Mouse (Mus musculus) neutrophil, adult 5-6 weeks (primary cell): ENCODE results near the gene Abat. TPM values are rescaled to one million over a fixed set of nuclear protein-coding genes. Genes with fewer than 3 reads are reported as not detected.
A peak's percentile ranks its signal among the peaks of the same experiment; 100 is the strongest.

Experiments used
- ATAC-seq: fragments of 151-379, 151-347 bp; 2 replicates; pipeline ENCODE4 v1.8.0; 2017; ENCODE audit warnings: mild to moderate bottlenecking, moderate TSS enrichment; ENCODE audit not compliant: insufficient number of reproducible peaks, poor library complexity, low FRiP score, severe bottlenecking; ENCODE audit errors: extremely low read depth
- total RNA-seq: library from RNA; stranded (forward); fragments of 200-1000 nt; gene quantifications from 2 replicates; pipeline ENCODE4 v1.2.3, GENCODE M21; 2017

Gene Abat
- not detected in 2 replicates for total RNA-seq

DNA sequence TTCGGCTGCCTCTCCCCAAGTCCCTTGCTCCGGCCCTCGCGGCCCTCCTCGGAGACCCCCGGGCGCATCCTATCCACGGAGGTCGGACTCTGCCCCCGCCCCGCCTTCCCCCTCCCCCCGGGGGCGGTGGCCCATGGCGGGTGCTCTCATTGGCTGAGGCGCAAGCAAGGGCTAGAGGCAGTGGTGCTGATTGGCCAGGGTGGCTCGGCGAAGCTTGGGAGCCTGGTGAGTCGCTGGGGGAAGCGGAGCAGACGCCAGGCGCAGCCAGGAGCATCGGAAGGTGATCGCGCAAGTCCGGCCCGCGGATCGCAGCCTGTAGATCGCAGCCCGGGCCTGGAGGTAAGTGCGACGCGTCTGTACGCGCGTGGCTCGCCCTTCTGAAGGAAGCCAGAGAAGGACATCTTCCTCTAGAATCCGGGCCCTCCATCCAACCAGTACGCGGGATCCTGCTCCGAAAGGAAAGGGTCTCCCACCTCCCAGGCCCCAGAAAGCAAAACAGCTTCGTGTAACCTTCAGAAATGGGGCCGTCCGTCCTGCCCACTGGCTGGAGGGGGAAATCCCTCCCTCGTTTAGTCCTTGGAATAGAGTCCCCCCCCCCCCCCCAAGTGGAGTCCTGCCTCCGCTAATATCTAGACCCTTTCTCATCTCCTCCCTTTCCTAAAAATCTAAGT, at the start of gene Abat:
Abat (plus strand) TSS at position 194 of the 671 bp plus-strand sequence.
- ATAC-seq = no peak

DNA sequence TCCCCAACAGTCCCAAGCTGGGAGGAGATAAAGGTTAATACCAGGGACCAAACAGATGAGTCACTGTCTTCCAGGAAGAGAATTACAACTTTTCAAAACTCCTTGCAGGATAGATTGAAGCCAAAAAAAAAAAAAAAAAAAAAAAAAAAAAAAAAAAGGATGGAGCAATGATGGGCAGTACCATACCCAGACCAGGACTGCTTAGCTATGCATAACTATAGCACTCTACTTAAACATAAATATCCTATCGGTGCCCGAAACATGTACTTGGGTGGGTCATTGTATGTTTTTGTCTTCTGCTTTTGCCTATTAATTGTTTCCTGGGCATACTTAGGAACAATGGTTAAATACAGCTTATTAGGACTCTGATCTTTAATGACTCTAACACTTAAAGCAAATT, 43.1 kb upstream of the Abat start:
- no peak for ATAC-seq

DNA sequence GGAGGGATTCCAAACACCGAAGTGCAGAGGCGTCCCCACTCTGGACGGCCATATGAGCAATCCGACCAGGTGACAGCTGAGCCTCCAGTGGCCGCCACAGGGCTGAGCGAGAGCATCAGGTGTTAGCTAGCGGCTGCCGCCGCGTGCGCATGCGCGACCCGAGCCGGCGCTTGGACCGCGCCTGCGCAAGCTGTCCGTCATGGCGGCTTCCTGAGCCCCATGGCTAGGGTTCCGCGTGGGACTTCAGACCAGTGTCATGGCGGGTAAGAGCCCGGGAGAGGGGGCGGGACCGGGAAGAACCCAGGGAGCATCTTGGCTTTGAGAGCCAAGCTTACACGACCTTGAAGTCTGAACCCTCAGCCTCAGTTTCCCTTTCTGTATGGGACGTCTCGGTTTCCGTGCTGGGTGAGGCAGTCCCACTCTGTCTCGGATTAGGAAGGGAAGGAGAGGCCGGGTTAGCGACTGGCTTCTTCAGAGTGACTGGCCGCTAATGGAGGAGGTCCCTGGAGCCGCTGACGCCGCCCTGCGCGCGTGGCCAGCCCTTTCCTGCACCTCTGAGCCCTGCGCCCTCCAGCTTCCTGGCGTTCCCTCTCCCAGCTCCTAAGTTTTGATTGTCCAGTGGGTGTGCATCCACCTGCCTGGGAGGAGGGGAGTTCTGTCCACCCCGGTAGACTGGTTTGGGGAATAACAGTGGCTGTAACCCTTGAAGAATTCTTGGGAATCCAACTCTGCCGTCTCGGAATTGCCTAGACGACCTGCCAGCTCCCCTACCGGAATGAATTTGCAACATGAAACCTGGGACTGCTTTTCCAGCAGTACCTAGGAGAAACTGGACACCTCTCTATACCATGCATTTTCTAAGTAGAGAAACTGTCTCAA, 42.4 kb upstream of the Abat start, which contains the start of gene Mettl22:
Mettl22 (plus strand) TSS at position 186 of the 879 bp plus-strand sequence.
- ATAC-seq = peak; percentile 89

DNA sequence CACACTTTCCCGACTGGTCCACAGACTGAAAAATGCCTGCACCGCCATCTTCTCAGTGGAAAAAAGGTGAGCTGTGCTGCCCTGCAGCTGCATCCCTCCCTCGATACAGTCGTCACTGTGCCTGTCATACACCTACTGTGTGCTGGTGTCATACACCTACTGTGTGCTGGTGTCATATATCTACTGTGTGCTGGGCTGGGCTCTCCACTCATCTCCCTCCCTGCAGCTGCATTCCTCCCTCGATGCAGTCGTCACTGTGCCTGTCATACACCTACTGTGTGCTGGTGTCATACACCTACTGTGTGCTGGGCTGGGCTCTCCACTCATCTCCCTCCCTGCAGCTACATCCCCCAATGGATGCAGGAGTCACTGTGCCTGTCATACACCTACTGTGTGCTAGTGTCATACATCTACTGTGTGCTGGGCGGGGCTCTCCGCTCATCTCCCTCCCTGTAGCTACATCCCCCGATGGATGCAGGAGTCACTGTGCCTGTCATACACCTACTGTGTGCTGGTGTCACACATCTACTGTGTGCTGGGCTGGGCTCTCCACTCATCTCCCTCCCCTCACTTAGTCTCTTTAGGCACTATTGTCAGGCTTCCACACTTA, 25.7 kb upstream of the Abat start:
- ATAC-seq = no peak

DNA sequence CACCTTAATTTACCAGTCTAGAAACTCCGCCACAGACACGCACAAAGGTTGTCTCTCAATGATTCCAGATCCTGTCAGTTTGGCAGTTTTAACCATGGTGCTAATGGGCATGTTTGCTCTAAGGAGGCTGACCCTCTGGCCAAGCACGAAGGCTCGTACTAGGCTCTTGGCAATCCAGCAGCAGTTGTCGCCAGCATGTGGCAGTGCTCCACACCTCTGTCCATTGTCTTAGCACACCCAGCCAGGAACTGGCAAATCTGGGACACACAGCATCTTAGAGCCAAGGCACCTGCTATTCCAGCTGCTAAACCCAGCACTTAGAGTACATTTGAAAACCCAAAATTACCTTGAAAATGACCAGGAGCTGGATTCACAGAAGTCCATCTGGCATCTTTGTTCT, 23.9 kb upstream of the Abat start:
- ATAC-seq = no peak

DNA sequence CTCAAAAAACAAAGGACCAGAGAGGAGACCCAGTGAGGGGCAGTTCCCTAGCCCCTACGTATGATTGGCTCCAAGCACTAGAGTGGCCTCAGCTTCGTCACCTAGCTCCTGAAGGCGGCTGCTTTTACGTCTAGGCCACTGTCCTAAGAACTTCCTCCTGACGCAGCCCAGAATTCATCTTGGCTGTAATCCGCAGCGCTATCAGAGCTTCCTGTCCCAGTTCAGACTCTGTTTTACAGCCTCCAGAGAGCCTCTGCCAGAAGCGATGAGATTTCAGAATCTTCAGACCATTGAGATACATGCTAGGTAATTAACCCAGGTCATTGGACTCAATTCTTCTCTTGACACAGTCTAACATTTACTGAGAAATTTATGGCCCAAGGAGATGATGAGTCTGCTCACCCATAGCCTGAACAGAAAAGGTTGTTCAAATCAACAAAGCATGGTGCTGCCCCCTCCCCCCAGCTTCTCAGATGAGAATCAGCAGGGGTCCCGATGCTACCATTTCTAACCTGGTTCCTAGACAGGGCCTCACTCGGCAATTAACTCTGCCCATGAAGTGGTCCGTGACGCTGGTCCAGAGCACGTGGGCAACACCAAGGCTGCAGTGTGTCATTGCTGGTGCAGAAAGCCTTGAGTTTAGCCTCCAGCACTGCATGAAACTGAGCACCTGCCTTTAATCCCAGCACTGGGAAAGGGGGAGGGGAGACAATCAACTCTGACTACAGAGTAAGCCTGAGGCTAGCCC, 21.3 kb upstream of the Abat start:
- no peak for ATAC-seq

DNA sequence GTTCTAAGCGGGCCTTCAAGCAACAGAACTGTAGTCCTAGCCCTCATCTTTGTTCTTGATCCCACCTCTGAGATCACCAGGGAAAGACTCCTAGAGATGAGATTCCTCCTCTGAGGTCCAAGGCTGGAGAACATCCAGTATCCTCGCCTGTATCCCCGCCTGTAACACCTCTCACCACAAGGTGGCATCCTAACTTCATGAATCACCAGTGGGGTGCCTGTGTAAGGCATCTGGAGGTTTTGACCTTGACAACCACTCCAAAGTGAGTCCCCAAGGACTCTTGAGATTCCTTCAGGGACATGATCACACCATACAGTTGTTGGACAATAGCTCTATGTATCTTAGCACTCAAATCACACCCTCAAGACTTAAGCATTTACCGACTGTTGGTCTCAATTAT, 19.0 kb upstream of the Abat start:
- ATAC-seq = peak; percentile 56; the same call in 1 of the 2 replicates

DNA sequence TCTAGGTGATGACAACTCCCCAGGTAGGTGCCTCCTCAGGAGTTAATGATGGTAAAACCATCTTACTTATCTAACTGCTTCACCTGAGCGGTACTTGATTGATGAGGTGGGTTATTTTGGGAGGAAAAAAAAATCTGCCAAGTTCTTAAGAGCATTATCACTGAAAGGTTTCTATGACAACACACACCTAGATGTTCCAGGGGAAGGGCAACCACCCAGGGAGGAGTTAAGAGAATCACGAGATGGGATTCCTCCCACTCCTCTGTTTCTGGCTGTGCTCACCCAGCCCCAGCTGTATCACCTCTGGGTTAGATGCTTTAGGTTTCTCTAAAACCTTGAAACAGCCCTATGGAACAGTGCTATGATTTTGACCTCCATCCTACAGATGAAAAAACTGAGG, 16.3 kb upstream of the Abat start:
- ATAC-seq = no peak

DNA sequence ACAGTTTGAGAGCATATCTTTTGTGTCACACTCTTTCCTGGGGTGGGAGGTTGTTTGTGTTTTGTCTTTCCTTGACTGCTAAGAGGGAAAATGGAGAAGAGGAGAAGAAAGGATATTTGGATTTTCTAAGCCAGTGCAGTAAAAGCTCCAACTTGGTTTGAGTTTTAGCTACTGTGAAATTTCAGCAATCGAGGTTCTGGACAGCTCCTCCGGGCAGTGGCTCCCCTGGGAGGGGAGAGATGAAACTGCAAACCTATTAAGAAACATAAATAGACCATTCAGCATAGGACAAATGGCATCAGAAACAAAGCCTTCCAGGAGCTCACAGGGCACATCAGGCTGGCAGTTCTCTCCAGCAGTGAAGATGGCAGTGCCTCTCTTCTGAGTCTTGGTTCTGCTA, 9.0 kb upstream of the Abat start:
- no peak for ATAC-seq

DNA sequence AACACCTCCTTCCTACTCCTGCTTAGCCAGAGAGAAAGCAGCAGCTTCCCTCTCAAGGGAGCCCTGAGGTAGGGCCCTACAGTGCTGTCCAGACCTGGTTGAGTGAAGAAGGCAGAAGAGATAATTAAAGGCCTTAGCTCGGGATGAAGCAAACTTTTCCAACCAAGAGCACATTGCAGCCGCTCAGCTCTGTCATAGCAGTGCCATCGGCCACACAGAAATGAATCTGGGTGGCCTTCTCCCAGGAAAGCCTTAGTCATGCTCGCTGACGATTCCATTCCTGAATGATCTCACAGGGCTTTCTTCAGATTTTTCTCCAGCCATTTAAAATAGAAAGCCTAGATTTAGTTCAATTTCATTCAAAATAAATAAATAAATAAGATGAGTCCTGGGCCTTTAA, 3.3 kb upstream of the Abat start:
- no peak for ATAC-seq

DNA sequence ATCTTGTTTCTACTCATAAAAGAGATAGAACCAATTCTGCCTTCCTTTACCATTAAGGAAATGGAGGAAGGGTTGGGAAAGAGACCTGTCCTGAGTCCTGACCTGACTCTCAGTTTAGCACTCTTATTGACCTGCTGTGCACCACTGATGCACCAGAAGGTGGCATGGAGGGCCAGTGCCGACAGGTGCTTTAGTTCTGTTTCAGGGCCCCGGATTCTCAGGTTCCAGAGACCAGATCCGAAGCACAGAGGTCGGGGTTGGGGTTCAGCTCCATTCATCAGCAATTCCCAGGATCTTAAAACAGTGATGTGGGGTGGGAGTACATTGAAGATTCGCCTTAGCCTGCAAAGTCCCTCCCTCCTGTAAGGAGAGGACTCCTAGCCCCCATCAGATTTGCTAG, 399 bp upstream of the Abat start:
- ATAC-seq = no peak

DNA sequence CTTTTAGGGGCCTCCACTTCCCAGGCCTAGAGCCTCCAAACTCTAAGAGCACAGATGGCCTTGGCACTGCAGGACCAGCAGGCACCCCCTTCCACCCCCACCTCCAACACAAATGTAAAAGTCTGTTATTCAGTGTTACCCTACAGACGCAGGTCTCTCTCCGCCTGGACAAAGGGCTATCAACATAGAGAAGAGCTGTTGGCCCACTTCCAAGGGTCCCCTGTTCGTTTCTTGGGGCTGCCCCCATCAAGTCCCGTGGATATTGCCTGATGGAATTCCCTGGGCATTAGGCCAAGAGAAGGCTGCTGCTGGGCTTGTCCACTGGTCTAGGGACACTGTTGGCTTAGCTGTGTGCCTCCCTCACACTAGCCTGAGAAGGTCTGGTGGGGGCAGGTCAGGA, 951 bp downstream of the Abat start:
- ATAC-seq = no peak

DNA sequence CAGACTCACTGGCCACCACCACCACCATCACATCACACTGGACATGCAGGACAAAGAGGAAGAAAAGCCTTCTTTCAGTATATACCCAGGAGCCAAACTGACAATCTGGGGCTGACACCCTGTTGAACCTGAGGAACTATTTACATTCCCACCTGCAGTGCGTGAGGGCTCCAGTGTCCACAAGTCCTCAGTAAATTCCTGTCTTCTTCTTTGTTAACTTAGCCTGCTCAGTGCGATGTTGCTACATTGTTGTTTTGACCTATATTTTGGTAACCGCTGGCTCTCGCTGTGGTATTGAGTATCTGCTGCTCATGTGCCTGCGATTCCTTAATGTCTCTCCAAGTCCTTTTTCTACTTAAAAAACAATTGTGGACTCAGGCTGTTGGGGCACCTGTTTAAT, 7.3 kb downstream of the Abat start:
- no peak for ATAC-seq

DNA sequence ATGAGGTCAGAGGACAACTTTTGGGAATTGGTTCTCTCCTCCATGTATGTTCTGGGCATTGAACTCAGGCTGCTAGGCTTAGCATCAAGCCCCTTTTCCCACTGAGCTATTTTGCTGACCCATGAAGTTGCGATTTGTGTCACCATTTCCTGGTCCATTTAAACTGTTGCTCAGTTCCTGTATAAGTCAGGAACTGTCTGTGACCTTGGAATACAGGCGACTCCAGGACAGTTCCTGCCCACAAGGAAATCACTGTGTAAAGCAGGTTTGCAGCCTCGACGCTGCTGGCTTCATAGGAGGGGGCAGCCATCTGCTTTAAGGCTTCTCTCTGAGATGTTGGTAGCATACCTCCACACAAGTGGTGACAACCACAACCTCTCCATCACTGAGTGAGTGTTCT, 8.1 kb downstream of the Abat start:
- ATAC-seq = no peak

DNA sequence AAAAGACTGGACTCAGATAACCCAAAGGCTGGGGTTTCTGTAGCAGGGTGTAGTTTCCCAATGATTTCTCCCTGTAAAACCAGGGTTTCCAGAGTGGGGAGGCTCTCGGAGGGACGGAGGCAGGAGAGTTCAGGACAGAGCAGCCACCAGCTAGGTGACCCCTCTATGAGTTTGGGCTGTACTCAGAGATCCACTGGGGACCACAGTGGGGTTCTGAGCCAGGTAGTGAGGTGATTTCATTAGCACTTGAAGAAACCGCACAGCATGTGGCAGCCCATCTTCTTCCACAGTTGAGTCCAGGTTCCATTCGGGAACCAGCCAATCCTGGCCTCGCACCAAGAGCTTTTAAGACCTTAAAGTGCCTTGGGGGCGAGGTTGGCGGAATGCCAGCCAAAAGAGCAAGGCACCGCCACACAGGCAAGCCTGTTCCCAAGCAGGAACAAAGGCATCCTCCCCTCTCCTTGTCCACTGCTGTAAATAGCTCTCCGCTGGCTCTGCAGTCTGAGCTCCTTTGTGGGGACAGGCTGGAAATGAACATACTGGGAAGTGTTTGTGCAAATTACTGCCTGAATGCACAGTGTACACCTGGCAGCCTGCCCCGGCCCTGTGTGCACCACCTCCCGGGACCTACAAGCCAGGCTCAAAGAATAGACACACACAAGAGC, 10.4 kb downstream of the Abat start:
- no peak for ATAC-seq

DNA sequence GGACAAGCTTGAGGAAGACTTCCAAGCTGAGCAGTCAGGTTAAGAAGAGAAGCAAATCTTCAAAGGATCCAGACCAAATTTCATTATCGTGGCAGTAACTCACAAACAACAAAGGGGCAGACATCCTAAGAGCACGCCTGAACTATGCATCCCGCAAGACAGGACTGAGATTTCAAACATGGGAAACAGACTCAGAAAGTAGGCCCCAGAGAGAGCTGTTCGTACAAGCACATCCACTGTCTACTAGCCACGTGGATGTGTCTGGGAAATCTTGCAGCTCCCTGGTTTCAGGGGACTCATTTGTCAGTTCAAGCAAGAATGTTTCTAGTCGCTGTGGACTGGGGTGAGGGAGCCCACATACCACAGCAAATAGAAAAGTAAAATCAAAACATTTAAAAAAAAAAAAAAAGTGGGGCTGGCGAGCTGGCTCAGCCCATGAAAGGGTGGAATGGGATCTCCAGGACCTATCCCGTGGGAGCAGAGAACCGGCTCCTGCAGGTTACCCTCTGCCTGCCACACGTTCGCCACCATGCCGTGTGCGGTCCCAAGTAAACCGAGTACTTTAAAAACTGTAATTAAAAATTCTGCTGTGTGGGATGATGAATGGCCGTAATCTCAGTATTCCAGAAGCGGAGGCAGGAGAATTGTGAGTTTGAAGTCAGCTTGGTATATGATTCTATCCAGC, 11.1 kb downstream of the Abat start:
- no peak for ATAC-seq

DNA sequence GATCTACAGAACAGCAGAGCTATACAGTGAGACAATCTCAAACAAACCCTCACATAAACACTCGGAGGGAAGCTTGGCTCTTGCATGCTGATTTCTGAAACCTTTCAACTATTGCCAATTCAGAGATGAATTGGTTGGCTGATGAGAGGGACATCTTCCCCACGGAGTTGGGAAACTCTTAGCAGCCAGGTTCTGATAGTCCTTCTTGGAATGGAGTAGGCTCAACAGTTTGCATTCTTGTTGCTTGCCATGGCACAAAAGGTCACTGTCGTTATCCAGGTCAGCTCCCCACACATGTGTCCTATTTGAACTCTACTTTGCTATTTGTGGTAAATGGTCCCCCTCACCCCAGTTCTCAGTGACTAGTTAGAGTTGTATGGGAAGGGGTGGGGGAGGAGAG, 12.1 kb downstream of the Abat start:
- ATAC-seq = no peak

DNA sequence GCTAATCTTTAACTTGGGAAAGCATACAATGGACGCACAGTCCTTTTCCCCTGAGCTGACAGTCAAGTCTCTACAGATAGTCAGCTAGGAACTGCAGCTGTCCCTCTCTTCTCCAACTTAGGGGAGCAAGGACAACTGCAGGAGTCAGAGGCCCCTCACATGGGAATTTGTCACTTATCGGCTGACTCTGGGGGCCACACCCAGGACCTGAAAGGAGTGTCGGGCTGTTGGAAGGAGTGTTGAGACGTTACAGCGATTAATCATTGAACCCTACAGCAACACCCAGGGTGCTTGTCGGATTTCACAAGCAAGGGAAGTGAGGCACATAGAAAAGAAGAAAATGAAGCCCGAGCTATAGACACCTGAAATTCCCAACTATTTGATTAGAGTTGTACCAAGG, 12.6 kb downstream of the Abat start:
- no peak for ATAC-seq
